Mouse (Mus musculus): ENCODE results near the gene Ccin.

Ccin gene

DNA sequence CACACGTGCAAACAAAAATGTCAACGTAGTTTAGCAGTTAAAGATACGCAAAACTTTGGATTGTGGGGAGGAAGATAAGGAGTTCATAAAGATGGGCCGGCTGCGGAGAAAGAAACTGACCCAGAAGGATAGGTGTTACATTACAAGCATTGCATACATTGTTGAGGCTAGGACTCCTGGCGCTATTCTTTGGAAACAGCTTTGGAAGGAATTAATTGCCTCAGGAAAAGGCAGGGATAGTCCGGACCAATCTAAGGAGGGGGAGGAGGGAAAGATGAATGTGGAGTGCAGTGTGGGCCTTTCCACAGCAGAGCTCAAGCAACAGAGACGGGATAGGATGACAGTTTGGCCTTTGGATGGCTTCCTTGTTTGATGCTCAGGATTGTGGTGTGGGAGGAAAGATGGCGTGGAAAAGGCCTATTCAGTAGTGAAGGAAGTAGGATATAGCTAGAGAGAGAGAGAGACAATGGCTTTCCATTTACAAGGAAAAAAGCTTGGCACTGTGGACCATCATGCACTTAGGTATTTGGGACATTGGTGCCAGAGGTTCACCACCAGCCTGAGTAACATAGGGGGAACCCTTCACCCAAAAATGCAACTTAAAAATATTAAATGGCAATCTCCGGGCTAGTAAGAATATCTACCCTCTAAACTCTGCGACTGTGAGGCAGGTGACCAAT, 30.2 kb downstream of the Ccin start:
- DNase-seq (ENCODE audit: low read depth, low spot score), result no peak

DNA sequence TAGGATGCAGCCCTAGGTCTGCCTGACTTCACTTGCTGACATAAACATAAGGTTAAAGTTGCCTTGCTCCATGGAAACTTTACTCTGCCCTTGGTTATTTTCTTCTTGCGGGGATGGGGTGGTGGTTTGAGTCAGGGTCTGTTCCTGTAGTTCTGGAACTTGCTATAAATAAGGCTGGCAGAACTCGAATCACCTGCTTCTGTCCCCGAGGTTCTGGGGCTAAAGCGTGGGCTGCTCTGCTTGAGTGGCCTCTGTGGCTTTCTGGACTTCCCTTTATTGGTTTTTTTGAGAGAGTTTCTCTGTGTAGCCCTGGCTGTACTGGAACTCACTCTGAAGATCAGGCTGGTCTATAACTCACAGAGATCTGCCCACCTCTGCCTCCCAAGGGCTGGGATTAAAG, 32.8 kb downstream of the Ccin start:
- DNase-seq (ENCODE audit: low read depth, low spot score), result no peak

DNA sequence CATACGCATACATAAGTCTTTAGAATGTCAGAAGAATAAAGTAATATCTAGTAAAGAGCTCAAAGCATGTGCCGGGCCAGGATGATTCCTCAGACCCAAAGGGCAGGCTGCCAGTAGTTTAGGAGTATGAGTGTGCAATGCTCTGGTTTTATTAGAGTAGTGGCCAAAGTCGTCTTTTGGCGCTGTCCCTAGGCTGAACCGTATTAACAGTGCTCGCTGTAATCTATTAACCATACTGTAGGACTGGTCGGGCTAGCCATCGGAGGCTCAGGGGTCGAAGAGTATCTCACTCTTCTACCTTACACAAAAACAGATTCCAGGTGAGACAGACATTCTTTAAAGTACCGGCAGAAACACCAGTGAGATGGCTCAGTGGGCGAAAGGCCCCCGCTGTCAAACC, 33.5 kb downstream of the Ccin start:
- no peak for DNase-seq (ENCODE audit: low read depth, low spot score)

DNA sequence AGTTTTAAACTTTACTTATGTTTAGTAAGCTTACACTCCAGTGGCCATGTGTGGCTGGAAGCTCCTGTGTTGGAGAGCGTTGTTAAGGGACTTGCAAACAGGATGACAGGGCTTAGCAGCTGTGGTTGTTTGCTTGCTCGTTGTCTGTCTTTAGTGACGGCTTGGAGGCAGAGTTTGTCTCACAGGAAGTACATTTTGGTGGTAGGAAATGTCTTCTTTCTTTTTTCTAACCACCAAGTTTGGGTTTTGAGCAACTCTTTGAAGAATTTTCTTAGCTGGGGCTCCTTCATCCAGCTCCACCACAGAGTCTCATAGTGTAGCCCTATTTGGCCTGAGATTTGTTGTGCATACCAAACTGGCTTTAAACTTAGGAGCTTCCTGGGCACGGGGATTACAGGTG, 39.0 kb downstream of the Ccin start:
- no peak for DNase-seq (ENCODE audit: low read depth, low spot score)

DNA sequence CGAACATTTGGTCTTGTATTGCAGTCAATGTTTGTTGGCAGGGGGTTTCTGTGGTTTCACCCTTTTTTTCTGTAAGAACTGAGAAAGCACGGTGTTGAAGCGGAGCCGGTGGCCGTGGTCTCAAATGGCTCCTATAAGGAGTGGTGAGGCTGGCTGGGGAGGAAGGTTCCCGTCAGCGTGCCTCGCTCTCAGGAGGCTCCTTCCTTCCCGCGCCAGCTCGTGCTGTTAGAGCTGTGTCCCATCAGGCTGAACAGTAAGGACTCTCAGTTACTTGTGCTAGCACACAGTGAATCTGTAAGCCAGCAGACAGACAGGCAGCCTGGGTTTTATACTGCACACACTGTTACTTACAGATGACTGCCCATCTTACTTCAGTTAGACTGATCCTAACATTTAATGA, 39.5 kb downstream of the Ccin start:
- no peak for DNase-seq (ENCODE audit: low read depth, low spot score)

DNA sequence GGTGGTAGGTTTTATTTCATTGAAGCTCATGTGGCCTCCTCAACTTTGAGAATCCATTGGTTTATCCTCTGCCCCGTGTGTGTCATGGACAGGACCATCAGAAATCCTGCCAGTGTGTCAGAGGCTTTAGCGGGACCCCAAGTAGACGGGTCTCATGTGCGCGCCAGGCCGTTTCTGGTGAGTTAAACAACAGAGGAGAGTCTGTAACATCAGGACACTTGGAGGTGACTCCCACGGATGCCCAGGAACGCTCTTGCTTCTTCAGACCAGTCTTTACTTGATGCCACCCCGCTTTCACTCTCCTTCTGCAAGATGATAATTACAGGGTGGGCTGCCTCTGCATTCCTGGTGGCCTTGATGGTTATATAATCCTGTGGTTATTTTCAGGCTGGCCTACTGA, 40.4 kb downstream of the Ccin start:
- DNase-seq (ENCODE audit: low read depth, low spot score), result no peak

DNA sequence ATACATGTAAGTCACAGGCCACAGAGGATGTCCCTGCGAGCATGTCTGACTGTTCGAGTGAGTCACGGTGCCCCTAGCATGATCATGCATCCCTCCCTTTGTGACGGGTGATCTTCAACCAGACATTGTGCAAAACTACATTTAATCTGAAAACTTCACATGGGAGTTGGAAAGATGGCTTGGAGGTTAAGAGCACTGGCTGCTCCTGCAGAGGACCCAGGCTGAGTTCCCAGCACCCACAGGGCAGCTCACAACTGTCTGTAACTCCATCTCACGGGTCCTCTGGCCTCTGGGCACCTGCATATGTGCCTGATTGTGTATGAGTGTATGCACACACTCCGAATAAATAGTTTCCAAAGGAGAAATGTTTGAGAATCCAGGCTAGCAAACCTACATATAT, 41.0 kb downstream of the Ccin start:
- DNase-seq (ENCODE audit: low read depth, low spot score), result no peak

DNA sequence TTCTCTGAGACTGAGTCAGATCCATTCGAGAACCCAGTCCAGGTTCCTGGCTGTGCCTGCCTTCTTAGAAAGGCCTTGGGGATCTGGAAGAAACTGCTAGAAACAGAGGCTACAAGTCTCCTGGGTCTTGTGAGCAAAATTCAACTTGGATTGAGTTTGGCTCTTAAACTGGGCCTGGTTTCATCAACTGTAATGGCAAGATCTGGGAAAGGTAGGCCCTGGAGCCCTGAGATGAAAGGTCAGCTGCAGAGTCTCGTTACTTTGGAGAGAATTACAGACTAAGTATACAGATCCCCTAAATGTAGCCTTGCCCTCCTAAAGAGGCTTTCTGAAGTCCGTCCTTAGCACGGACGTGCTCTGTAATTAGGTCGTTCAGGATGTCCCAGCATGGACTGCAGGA, 42.3 kb downstream of the Ccin start:
- DNase-seq (ENCODE audit: low read depth, low spot score), result no peak

DNA sequence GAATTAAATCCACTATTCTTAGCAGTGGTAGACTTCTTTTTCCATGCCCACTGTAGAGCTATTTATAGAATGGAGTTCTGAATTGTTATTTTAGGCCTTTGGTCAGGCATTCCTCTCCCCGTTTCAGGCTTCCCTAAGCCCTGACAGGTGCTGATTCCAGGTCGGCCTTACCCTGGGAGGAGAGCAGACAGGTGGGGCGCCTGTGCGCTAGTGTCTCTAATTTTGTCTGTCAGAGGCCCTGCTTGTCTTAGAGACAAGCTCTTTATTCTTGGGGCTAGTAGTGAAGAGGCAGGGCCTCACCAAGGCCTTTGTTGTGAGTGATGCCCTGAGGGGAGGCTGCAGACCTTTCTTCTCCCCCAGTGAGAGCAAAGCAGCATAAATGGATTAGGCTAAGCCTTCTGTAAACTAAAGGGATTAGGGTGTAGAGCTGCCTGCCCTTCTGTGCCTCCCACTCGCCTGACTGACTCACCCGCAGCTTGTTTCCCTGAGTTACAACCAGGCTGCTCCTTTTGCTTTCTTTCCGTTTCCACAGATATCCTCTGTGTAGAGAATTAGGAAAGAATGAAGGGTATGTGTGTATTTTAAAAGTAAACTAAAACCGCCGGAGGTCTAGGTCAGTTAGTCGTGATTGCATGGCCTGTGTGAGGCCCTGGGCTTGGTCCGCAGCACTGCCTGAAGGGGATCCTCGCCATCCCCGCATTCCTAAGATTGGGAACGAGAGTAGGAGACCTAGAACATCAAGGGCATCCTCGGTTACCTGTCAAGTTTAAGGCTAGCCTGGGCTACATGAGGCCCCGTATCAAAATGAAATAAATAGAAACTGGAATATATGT, 45.2 kb downstream of the Ccin start:
- DNase-seq (ENCODE audit: low read depth, low spot score), result peak; percentile 72

DNA sequence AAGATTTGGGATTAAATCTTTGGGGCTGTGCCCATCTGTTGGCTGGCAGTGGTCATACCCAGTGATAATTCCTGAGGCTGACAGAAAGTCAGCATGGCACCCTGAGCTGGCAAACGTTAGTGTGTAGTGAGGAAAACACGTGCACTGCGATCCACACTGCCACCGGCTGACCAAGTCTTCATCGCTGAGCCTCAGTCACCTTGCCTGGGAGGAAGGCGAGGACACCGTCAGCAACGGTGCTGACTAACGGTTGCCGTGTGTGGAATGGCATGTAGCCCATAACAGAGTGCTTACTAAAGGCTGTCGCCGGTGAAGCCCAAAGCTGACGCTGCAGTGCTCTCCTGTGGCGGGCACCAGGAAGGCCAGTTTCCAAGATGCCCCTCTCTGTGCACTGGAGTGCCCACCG, 46.4 kb downstream of the Ccin start:
- DNase-seq (ENCODE audit: low read depth, low spot score), result no peak

DNA sequence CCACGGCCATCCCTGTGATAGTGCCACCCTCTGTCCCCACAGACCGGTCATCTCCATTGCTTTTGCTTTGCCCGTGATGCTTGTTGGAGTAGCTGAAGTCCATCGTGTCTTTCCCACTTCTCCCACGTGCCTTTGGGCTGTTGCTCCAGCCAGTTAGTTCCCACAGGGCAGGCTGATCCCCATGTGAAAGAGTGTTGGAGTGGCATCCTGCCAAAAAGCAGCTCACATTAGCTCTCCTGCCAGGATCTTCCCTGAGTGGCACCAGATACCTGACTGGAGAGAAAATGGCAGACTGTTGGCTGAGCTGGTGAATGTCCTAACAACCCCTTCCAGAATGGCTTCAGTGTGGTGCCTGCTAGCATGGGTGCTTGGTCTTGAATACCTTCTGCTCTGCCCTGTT, 48.2 kb downstream of the Ccin start:
- DNase-seq (ENCODE audit: low read depth, low spot score), result no peak
